Mouse (Mus musculus) MN1 (cell line): Measurements from ENCODE around the gene Oca2.

ENCODE experiments used
- DNase-seq: peaks from one replicate; pipeline ENCODE4 v3.0.0-alpha.2; 2016; ENCODE audit warnings: low spot score

Gene Oca2

DNA sequence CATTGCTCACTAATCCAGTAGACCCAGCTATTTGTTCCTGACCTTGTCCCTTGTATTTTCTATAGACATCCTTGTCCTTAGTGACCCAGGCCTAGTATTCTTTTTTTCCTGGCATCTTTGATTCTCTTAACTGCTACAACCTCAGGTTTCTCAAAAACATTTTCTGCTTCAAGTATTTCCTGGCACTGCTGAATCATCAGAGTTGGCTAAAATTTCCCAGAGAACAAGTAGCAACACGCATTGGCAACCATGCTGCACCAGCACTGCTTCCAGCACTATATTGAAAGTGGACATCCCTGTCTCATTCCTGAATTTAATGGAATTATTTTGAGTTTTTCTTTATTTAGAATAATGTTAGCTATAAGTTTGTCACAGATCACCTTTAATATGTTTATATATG lies 143.1 kb downstream of the Oca2 start:
- DNase-seq, result no peak

DNA sequence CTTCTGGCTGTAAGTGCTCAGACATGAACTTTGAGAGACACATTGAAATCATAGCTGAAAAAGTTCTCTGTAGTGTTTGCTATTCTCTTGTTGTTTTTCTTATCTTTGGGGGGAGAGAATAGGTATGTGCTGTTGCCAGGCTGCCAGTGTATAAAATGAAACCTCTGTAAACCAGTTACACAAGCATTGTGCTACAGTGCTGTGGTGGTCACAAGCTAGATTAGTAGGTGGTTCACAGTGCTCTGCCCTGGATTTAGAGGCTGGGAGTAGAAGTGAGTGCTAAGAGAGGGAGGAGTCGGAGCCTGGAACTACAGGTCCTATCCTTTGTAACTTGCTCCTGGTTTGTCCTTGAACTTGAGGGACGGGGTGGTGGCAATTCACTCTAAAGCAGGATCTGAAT lies 148.7 kb downstream of the Oca2 start:
- DNase-seq, result no peak

DNA sequence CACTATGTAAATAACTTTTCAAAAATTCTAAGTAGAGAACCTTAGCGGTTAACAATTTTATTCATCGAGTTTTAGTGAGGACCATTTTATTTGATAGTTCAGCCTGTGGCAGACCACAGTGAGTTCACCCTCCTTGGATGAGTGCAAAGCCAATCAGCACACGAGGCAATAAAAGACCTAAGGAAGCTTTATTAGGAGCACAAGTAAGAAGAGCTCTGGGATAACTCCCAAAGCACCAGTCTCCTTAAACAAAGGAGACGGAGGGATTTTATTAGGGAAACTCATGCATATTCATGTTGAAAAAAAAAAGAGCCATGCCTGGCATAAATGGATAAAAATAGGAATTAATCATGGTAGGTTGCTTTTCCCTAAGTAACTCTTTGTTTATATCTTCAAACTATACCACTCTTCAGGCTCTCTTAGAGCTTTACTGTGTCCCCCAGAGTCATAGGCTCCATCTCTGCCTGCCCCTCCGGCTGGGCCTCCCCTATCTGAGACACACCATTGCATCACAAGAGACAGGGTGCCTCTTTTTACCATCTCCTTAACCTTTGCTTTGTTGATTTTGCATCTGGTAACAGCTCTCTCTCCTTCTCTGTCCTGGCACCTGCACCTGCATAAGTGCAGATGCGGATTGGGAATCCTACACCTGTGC lies 178.7 kb downstream of the Oca2 start:
- DNase-seq, result no peak

DNA sequence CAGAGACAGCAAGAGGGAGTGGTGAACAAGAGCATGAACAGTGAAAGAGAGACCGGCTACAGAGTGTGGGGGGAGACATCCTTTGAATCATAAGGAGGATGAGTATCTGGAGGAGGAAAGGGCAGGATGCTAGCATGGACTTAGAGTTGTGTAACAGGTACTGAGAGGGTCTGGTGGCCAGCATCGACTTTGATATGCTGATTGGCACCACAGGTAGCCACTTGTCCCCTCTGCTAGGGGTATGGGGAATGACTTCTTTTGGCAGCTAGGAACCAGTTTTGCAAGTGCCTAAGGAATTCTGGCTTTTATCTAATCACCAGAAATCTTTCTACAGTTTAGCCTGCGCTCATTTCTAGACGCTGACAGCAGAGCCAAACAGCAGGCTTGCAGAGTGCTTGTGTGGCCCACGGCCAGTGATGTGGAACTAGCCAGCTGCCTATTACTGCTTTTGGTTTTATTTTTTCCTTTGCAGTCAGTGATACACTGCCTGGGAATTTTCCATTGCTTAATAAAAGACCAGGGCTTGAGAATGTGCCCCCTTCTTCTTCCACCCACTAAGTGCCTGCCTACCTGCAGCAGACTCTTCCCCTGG lies 179.8 kb downstream of the Oca2 start:
- no peak for DNase-seq

DNA sequence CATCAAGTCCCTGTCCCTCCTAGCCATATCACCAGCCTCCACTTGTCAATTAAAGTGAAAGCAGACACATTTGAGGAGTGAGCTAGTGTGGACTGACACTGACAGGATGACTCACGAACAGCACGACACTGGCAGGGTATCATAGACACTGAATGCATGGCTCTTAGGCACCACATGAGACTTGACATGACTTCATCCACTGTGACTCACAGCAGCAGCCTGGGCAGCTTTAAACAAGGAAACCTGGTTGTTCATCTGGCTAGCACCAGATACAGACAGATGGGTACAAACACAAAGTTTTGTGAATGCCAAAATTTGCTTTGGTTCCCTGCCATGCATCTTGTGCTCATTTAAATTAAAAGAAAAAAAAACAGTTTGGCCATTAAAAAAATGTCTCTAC lies 182.4 kb downstream of the Oca2 start:
- no peak for DNase-seq

DNA sequence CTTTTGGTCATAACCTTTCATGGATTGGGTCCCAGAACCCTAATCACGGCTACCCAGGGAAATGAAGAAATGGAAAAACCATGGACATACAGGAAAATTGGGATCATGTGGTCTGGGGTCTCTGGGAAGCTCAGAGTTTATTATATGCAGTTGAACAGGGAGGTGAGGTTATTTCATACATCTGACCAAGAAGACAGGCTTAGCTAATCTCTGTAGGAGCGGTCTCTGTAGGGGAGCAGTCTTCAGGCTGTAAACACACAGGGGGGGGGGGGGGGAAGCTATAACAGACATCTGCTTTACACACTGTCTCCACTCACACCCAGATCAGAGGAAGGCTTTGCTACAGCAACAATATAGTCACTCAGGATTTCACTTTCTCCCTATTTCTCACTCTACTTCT lies 184.0 kb downstream of the Oca2 start:
- no peak for DNase-seq

DNA sequence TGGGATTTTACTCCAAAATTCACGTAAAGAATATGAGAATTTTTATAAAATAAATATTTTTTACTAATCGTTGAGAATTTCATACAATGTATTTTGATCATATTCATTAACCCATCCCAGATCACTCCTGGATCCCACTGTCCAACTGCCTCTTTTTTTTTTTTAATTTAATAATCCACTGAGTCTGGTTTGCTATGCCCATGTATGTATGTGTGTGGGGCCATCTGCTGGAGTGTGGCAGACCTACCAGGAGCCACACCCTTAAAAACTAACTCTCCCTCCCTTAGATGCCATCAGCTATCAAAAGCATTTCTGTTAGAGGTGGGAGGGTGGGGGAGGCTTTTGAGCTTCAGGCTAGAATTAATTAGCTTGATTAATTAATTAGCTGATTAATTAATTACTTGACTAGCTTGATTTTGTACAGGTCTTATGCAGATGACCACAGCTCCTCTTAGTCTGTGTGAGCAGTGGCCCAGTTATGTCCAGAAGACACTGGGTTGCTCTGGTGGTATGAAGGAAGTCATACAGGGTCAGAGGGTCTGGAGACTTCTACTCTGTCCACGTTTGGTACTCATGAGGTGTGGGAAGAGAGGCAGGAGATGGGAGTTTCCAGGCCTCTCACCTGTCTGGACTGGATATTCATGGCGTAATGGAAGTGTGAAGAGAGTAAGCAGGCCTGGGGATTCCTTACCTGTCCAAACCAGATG lies 221.4 kb downstream of the Oca2 start:
- DNase-seq, result no peak

DNA sequence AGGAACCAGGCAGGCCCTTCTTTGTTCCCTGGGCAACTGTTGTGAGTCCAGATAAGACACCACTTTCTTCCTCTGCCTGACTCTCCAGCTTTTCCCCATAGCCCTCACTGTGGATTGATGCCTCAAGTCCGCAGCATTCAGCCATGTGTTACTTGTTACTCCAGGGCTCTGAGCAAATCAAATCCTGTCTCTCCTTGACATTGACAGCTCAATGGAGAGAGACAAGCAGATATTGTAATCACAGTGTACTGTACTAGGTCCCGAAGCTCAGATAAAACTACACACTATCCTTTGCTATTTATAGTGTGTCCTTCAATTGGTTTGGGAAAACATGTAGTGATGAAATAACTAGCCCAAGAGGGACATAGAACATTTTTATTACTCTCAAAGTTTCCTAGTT lies 258.7 kb downstream of the Oca2 start:
- no peak for DNase-seq

DNA sequence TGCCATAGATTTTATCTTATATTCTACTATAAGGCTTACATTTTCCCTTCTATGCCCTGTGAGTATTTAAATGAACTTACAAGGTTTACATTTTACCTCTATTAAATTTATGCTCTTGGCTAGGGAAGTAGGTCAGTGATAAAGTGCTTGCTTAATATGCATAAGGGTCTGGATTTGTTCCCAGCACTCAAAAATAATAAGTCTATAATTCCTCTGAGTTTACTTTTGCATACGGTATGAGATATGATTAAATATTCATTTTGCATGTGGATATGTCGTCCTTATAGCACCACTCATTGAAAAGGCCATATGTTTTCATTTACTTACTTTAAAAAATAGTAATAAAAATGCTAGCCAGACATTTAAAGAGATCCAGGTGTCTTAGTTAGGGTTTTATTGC lies 259.8 kb downstream of the Oca2 start:
- DNase-seq, result no peak

DNA sequence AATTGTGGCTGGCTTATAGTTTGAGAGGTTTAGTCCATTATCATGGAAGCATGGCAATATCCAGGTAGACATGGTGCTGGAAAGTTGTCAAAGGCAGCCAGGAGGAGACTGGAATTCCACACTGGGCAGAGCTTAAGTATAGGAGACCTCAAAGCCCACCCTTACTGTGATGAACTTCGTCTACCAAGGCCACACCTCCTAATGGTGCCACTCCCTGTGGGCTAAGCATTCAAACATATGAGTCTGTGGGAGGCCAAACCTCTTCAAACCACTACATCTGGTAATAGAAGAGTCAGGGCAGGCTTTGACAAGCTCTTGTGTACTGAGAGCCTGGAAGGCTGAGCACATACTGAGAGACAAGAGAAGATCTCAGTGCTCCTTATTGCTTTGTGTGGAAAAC lies 260.2 kb downstream of the Oca2 start:
- no peak for DNase-seq

DNA sequence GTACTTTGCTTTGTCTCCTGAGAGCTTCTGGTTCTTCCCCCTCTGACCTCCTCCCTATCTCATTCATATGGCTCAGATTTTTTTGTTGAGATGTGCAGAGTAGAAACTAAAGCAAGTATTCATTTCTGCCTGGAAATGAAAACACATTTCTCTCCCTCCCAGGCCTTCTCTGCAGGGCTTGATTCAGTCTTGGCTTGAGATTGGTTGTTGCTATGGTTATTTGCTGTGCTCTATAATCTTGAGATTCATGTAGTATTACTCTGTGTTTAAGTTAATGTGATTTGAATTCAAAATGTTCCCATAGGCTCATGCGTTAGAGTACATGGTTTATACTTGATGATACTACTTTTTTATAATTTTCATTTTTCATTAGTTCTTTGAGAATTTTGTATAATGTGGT lies 260.9 kb downstream of the Oca2 start:
- no peak for DNase-seq

DNA sequence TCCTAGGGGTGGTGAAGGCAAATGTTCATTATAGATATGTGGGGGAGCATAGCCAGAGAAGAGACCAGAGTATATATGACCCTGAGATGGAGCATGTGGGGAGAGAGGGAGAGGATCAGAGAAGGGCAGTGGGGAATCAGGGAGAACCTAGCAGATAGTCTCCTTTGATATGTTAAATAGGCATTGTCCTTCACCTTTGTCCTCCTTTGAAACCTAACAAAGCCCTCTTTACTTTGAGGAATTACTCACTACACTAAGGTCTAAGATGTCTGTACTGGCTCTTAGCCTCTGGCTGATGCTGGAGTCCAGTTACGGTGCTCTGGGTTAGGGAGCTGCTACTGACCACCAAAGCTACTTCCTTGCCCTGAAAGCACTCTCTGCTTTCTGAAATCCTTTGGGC lies 279.0 kb downstream of the Oca2 start:
- no peak for DNase-seq

DNA sequence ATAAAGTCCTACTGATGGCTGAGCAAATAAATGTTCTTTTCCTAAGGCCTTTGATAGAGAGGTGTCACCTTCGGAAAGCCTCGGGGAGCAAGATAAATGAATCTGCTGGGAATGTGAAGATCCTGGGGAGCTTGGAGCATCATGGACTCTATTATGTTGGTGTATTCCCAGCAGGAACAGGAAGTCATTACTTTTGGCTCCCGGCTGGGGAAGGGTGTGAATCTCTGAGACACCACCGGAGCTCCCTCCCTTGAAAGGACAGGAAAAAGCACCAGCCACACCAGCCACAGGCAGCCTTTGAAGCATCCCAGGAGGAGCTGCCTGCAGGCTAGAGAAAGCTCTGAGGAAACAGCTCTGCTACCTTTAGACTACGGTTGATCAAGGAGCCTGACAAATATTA lies 280.2 kb downstream of the Oca2 start:
- DNase-seq, result no peak

DNA sequence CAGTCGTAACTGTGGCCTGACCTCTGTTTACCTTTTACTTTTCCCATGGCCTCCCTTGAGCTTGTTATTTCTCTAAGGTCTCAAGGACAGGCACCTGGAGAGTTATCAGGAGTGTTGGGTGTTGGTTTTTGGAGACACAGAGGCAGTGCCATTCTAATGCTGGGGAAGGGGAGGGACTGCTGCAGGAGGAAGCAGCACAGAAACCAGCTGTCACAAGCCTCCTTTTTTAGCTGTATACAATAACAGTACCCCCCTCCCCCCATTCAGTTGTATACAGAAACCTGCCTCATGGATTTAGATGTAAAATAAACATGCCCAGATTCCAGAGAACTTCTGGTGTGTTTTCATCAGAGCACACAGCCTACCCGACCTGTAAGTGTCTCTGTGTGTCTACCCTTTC lies 295.3 kb downstream of the Oca2 start:
- DNase-seq, result no peak

DNA sequence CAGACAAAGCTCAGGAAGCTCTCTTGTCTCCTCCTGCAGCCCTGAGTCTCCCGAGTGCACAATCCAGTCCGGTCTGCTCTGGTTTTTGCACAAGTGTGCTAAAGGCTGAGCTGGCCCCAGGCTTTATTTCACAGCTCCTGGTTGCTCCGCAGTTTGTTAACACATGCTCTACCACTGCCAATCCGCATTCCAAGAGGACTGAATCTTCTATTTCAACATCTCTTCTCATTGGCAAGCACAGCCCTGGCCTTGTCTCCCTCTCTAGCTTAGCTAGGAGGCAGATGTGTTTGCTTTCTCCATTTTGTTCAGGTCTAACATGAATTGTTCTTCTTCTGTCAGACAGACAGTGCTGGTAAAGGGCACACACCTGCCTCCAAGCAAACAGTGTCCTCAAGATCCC lies 309.7 kb downstream of the Oca2 start:
- DNase-seq, result no peak

DNA sequence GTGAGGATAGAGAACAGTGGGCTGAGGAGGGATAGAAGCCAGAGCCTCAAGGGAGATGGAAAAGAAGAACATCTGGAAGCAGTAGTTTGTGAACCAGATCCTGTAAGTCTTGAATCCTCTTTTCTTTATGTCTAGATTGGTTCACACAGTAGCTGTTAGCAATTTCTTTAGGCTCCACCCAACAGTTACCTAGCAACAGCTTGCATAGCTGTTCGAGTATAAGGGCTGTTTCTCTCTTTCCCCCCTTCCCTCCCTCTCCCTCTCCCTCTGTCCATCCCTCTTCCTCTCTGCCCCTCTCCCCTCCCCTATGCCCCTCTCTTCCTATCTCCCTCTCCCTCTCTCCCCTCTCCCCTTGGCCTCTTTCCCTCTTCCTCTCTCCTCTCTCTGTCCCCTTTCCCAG lies 312.2 kb downstream of the Oca2 start:
- DNase-seq, result no peak
